Mouse (Mus musculus) lung, postnatal 10 days (tissue): Measurements from ENCODE around the gene Atp2a2.
A peak's percentile ranks its signal among the peaks of the same experiment; 100 is the strongest.

Experiments used
- DNase-seq: peaks from one replicate; pipeline ENCODE4 v3.0.0; 2021

Atp2a2 gene

DNA sequence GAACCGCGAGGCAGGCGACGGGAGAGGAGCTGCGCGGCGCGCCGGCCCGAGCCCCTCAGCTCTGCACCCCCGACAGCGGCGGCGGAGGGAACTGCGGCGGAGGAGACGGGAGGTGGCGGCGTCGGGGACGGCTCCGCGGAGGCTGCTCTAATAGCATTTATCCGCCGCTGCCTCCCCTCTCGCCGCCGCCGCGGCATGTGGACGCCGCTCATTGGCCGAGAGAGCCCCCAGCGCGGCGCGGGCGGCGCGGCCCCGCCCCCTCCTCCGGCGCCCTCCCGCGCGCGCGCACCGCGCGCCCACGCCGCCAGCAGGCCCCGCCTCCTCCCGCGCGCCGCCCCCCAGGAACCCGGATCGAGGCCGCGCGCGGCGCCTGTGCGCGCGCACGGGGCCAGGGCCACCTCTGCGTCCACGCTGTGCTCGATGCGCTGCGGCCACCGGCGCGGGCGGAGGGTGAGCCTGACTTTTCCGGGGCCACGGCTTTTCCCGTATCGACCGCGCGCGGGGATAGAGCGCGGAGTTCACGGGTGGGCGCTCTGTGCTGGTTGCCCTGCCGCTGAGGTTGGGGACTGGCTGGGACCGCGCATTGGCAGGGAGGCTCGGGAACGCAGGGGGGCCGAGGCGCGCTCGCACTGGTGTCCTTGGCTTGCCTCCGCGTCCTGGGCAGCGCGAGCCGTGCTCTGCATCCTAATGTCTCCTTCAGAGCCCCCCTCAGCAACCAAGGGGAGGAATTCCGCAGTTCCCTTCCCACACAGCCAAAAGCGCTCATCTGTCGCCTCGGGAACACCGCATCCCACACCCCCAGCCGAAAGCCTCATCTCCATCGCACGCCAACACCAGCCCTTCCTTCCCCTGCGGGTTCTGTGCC is at the start of gene Atp2a2:
Gene Atp2a2 (minus strand): TSS at position 149 of the 865 bp plus-strand sequence.
- DNase-seq = peak; percentile 93

DNA sequence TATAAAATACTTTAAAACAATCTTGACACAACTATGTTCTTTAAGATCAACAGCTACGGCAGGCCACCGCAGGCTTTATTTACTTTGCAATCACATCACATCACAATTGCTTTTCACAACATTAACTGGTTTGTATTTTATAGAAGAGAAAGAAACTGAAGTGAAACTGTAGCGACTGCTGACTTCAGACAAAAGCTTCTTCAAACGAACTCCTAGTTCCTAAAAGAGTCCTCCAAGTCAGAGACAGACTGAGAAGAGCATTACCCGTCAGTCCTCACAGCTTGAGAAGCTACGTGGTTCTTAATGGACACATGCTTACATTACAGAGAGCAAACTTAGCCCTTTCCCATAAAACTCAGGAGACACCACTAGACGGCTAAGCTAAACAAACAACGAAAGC is 48.4 kb upstream of the Atp2a2 start:
- DNase-seq = no peak

DNA sequence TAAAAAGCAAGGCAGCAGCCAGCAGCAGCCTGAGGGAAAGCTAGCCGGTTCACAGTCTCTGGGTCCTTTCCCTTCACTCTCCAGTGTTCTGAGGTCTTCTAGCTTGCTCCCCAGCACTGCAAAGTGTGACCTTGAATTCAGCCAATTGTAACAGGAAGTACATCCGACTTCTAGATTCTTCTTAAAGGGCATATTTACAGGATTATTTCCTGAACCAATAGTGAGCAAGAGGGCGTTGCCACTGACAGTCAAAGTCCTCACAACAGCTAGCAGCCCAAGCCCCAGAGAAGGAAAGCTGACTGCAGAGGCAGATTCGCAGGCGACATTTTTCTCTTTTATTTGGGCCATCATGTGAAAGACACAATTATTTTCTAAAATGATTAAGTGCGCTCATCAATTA is 46.6 kb upstream of the Atp2a2 start:
- DNase-seq = peak; percentile 76

DNA sequence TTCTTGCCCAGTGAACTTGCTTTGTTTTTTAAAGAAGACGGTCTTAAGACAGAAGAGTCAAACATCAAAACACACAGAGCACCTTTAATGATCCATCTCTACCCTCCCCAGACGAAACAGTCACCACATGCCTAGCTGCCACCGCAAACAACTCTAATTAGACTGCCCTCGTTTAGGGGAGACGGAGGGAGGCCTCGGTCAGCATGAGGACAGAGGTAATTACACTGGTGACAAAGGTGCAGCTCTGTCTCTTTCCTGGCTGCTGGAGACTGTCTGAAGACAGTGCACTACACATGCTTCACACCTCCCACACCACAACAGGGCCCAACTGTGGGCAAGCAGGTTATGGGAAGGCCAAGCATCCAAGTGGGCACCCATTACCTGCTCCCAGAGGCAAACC is 45.8 kb upstream of the Atp2a2 start:
- no peak for DNase-seq

DNA sequence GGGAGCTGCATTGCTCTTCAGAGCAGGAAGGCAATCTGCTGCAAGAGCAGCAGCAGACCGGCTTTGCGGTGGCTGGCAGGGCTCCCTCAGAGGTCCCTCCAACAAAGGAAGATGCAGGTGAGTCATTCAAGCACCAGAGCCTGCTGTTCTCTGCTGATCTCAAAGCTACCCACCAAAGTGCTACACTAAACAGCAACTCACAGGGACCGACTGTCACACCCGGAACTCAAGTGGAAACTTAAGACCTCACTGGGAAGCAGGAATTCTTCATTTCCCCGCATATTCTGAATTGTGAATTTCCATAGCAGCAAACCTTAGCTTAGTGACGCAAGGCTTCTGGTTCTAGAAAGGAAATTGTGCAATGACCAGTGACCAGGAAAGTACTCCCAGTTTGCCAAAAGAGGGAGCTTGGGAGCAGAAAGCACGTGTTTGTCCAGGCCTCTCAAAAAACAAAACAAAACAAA is 45.3 kb upstream of the Atp2a2 start:
- DNase-seq = peak; percentile 88

DNA sequence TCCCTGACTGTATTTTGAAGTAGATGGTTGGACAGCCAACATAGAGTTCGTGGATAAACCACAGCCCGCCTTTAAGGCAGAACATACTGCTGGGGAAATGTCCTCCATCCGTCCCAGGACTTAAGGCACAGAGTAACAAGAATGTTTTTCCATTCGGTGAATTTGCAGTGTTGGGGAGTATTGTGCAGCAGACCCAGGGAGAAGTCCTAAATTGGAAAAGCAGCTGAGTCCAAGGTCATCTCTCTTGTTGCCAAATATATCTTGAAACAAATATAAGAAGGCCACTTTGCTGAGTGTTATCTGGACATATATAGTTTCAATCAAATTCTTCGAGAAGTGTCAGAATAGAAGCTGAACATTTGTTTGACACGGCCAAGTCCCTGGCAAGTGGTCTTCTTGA is 41.4 kb upstream of the Atp2a2 start:
- DNase-seq = no peak

DNA sequence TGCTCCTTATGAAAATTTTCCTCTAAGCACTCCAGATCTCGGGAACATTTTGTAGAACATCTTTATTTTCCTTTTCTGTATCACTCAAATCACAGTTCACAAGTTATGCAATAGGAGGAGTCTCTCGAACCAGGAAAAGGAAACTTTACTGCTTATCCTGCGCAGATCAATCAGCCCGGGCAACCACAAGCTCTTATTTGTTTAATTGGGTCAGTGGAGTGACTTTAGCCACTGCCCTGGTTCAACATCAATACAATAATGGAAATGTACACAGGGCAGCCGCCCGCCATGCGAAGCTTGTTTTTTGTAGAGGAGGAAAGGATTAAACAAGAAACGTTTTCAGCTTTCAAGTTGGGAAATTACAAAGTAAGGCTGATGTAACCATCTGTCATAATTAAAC is 39.8 kb upstream of the Atp2a2 start:
- no peak for DNase-seq

DNA sequence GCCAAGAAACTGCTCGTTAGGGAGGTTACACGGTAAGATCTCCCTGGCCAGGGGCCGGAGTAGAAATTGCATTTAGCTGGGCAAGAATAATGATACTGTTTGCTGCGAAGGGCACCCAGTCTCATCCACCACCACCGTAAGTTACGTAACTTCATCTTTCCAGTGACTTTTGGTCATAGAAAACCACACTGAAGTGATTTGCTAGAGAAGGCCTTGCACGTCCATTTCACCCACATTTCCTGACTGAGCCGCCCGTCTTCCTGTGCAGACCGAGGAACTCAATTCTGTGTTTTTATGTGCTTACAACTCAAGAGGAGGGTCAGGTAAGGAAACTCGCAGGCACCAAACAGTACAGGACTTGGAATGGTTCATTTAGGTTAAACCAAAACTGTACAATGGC is 36.1 kb upstream of the Atp2a2 start:
- DNase-seq = no peak

DNA sequence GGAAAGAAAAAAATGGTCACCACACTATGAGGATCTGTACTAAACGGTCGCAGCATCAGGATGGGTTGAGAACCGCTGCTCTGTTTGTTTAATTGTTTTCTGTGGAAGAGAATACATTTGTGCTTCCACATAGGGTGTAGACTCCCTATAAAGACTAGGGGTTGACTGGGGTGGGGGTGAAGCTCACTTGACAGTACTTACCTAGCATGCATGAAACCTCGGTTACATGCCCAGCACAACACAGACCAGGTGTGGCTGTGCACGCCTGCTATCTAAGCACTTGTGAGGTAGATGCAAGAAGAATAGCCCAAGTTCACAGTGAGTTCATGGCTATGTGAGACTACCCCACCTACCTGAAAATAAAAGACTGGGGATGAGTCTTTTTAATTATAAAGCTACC is 35.6 kb upstream of the Atp2a2 start:
- DNase-seq = no peak

DNA sequence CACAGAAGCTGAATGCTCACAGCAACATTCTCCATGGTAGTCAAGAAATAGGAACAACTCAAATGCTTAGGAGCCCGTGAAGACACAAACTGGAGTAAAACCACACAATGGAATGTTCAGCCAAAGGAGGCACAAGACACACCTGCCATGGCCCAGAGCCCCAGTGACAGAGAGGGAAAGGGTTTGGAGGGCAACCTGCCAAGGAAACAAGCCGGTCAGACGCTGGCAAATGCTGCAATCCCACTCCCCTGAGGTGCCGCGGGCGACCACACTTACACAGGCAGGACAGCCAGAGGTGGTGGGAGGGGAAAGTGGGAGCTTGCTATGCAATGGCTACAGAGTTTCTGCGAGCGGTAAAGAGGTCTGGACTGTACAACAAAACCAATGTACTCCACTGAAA is 31.9 kb upstream of the Atp2a2 start:
- DNase-seq = no peak

DNA sequence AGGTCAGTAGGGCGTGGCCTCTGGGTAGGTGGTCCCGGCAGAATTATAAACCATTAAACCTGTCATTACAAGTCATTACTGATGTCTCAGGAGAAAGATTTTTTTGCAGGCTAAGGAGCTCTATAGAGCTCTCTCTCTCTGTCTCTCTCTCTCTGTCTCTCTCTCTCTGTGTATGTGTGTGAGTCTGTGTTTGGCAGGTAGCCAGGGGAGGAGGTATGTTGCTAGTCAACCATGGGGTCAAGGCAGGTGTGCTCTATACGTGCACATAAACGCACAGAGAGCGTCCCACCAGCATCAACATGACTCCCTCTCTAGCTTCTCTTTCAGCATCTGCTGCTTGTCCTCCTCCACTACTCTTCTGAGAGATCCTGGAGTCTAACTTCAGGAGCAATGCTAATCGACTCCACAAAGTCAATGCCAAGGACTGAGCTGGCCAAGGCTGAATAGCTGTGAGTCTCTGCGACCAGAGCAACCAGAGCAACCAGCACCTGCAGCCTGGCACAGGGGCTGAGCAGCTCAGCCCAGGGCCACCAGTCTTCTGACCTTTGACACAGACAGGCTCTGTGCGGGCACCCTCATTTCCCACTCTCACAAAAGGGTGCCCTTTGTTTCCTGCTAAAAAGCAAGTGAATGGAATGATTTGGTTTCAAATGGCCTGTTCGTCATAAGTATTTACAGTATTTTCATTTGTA is 28.0 kb upstream of the Atp2a2 start:
- no peak for DNase-seq

DNA sequence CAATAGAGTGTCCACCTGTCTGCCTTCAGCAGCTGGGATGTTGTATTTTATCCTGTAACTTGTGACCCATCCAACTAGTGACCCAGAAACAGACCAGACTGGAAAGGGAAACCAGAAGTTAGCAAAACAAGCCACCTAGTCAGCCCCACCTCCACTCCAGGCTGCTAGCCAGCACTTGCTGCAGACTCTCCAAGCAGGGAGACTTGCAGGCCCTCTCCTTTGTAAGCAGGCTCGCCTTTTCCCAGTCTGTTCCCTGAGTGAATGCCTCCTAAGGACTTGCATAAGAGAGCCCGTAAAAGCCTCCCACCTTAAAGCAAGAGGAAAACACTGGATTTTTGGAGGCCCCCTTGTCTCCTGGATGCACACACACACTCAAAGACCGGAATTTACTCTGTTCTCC is 27.3 kb upstream of the Atp2a2 start:
- DNase-seq = peak; percentile 69

DNA sequence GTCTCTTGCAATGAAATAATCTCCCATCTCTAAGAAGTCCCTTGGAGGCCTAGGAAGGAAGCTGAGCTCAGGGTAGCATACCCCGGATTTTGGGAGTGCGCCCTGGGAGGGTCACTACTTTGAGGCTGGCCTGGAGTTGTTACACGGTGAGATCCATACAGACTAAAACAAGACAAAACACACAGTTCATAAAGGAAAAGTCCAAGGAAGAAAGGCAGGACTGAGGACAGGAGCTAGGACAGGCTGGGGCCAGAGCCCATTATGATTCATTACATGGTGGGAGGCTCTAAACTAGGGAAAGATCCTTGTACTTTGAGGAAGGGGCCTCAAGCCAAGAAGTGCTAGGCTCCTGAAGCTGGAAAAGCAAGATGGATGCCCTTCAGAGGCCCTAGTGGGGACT is 26.6 kb upstream of the Atp2a2 start:
- no peak for DNase-seq

DNA sequence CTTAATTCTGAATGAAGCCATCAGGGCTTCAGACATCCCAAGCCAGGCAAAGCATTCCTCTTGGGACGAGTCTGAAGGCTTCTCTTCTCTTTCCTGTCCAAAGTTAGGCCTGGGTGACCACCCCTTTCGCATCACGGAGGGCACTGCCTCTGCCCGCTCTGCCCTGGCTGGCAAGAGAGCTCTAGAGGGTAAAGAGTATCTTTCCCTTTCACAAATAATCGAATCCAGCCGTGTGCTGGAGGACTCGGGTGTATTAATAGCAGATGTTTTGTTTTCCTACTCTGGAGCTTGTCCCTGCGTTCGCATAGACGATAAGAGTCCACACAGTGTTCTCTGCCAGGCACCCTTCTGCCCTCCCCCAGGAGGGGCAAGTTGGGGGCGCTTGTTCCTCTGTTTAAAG is 25.7 kb upstream of the Atp2a2 start:
- no peak for DNase-seq

DNA sequence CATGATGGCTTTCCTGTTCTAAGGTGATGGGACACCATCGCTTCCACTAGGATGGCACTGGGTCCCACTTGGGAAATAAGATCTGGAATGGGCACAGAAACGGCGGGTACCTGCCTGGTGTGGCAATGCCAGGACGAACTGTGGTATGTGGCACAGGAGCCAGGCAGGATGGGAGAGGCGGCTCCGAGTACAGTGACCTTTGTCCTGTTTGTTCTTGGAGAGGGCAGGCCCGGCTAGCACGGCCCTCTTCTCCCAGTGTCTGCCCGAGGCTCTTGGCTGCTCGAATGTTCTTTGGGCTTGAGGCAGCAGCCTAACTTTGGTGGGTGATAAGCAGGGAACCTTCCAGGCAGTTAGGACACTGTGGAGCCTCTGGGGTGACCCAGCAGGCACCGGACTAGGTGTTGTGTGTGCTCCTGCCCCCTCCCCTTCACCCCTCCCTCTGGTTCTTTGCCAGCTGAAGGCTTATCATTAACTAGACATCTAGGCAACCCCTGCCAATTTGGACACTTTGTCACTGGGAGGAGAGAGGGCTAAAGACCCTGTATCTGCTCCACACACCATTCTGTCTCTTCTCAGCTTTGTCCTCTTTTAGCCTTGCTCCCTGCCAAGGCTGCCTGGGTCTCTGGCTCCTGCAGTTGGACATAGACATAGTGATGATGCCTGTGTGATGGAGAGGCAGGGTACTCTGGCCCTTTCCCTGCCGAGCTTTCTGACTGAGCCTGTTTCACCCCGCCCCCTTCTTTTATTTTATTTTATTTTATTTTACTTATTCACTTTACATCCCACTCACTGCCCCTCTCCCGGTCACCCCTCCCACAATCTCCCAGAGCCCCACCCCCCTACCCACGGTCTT is 25.1 kb upstream of the Atp2a2 start:
- DNase-seq = peak; percentile 52

DNA sequence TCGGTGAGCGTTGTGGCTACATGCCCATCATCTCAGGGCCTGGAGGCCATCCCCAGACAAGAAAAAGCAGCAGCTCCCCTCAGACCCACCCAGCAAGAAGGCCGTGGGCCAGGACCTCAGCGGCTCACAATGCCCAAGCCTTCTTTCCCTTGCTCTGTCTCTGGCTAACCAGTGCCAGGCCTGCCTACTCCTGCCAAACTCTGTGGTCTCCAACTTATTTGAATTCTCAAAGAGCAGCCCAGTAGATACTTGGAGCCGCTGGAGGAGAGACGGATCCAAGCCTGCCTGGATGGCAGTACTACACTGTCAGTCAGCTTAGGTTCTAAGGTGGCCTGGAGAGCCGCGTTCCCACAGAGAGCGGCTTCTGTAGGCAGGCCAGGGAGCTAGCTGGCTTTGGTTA is 24.4 kb upstream of the Atp2a2 start:
- no peak for DNase-seq

DNA sequence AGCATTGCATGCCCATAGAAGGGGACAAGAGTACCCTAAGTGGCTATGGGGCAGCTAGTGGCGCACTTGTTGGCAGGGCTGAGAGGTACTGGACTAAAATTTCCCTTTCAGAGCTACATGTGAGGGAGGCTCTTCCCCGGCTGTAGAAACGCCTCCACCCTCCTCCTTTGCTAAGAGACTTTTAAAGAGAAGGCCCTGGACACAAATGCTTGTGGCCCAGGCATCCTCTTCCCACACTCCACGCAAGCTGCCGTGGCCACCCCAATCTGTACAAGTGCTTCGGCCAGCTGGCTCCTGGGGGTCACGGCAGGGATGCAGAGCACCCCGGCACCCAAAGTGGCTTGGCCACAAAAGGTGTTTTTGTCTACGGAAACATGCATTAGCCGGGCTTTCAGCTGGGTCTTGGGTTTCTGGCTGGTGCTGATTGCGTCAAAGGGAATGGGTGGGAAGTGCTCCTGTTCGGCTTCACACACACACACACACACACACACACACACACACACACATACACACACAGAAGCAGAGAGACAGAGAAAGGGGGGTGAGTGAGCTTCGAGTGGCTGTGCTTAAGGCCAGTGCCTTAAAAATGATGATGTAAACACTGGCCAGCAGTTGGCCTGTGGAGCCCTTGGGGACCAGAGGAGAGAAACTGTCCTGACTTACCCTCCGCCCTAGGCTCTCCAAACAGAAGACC is 23.4 kb upstream of the Atp2a2 start:
- DNase-seq = peak; percentile 68

DNA sequence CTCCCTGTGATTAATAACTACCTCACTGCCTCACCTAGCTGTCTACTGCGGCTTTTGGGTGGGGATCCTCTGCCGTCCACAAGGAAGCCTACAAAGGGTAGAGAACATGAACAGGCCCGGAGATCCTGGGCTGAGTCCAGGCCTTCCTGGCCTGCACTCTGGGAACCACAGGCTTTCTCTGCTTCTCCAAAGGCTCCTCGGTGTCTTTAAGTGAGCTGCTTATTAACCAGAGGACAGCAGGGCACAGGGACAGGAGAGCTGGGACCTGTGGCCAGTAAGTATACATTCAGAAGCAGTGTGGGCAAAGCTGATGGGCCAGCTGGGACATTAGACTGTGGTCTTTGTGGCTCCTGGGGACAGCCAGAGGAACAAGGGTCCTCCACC is 22.8 kb upstream of the Atp2a2 start:
- no peak for DNase-seq

DNA sequence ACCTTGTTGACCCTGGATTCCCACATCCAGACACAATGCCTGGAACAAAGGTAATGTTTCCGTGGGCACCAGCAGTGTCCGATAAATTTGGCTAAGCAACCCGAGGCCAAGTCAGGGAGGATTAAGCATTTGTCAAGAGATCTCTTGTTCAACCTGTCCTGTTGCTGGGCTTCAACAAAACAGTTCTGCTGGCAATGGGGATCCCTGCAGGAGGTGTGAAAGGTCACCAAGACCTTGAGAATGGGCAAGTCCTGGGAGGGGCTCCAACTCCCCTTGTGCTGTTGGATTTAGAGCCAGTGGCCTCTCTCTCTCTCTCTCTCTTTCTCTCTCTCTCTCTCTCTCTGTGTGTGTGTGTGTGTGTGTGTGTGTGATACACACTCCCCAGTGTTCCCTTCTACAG is 22.2 kb upstream of the Atp2a2 start:
- DNase-seq = no peak

DNA sequence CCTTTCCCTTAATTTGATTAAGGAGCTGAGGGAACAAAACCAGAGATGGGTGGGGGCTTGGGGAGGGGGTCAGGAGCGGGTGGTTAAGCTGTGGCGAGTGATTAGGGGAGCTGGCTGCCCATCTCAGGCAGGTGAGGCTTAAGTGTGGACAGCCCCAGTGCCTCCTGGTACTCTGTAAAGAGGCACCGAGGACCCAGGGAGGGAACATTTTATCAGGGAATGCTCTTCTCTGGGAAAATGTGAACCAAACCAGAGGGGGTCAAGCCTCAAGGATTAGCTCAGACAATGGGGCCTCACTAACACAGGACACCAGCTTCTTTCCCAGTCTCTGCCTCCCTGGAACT is 19.1 kb upstream of the Atp2a2 start:
- no peak for DNase-seq

DNA sequence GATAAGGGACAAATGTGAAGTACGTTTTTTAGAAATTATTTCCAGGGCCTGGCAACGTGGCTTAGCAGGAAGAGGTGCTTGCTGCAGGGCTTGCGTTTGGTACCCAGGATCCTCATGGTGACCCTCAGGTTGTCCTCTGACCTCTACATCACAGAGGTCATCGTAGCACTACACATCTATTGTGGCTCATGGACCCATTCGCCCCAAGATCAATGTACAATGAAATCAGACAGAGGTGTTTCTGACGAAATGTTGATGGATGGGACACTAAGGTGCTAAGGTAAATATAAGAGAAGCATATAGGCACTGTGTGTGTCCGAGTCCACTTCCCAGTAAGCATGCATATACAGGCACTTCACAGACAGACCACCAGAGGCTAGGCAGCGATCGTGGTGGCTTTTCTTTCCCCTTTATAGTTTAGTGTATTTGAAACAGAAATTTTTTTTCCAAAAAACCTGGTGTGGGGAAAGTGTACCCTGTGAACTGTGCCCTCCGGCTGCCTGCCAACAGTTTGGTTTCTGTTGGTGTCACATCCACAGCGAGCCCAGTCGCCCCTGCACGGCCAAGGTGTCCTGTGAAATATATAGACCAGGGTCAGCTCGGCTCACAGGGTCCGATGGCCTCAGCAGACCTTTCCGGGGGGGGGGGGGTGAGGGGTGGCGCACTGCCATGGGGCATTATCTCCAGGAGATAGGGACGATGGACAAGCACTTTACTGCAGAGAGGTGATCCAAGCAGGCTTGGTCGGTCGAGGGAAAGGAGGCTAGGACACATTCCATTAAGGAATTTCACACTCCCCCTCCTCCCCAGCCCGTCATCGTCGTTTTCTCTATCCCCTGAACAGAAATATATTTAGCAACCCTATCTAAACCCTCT is 18.5 kb upstream of the Atp2a2 start:
- DNase-seq = no peak
